Mouse (Mus musculus) ZHBTc4 (cell line): Measurements from ENCODE around the gene Pcx.
A peak's percentile ranks its signal among the peaks of the same experiment; 100 is the strongest.

Experiments used
- DNase-seq: peaks from one replicate; pipeline ENCODE4 v3.0.0-alpha.2; 2011; ENCODE audit warnings: low read depth, low spot score

Gene Pcx

DNA sequence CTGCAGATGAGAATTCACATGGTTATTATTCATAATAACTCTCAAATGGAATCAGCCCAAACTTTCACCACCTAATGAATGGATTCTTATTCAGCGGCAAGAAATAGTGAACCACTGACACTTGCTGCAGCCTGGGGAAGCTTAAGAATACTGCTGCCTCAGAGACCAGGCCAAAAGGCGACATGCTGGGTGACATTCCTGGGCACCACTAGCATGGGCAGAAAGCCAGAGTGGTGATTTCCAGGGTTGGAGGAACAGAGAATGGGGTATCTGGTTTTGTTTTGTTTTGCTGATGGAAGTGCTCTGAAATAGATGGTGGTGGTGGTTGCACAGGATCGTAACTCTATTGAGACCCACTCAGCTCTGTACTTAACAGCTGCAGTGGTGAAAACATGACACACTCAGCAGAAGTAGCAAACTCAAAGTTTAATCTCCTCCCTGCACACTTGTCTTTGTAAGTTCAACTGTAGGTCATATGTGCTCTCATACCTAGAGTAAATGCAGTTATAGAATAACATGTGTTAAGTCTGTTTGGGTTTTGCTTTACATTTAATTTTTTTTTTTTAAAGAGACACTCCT lies 38.1 kb downstream of the Pcx start:
- no peak for DNase-seq

DNA sequence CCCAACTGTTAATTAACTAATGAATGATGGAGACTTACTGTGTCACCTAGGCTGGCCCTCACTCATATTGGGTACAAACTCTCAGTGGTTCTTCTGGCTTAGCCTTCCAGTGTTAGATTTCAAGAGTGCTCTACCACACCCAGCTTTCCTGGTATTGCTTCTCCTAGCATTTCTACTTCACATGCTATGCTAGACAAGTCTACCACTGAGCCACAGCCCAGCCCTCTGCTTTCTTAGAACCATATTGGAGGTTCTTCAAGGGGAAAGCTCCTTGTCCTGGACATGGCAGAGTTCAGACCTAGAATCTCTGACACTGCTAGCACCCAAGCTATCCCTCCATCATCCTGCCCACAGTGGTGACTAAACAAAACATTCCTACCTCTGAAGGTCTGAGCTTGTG lies 44.0 kb downstream of the Pcx start:
- DNase-seq, result no peak

DNA sequence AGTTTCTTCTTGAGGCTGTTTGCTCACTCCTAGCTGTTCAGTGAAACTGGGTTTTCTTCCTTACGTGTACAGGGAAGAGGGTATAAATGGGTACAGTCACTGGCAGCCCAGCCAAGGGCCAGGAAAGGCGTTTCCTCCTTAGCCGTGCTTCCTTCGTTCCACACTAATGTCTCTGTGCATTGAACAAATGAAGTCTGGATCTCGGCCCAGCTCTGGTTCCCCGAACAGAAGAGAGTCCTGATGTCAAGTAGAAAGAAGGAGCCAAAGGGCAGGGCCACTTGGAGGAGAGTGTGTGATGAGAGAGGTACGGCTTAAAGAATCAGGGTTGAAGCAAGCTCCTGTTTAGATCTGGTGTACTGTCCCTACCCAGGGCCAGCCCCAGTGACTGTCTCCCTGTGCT lies 44.8 kb downstream of the Pcx start:
- DNase-seq, result no peak

DNA sequence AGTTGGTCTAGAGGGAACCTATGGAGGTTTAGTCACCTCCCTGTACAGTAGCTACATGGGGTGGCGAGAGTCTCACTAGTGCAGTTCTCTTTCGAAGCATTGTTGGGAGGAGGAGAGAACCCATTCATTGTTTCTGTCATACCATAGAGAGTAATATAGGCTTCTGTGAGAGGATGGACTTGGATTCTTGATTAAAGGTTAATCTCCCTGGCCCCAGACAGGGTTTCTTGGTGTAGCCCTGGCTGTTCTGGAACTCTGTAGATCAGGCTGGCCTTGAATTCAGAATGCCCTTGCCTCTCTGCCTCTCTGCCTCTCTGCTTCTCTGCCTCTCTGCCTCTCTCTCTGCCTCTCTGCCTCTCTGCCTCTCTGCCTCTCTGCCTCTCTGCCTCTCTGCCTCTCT lies 46.5 kb downstream of the Pcx start:
- DNase-seq, result no peak

DNA sequence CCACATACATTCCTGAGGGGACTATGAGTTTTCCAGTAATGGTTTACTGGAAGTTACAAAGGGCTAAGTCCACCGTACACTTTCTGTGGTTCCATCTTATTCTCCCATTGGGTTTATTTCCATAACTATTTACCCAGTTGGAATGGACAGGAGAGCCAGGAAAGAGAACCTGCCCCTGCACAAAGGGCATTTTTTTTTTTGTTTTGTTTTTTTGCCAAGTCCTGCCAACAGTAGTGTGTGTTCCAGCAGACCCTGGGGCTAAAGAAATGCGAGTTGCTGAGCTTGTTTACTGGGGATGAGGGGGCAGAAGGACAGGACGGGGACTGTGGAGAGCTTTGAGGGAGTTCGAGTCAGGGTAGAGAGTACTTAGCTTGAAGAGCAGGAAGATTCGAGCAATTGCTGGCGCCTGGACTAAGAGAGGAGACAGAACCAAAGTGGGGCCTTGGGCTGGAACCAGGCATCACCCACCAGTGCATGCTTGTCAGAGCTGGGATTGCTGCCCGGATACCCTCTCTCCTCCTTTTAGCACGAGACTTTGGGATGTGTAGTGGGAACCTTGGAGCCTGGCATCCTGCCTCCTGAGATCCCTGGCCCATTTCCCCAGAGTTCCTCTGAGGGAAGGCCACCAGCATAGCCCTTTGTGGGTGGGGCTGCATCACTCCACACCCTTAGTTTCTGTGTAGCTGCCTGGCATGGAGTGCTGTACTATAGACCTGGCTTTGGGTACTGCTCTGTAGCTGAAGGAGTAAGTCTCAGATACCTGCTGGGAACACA lies 47.7 kb downstream of the Pcx start:
- DNase-seq, result no peak

DNA sequence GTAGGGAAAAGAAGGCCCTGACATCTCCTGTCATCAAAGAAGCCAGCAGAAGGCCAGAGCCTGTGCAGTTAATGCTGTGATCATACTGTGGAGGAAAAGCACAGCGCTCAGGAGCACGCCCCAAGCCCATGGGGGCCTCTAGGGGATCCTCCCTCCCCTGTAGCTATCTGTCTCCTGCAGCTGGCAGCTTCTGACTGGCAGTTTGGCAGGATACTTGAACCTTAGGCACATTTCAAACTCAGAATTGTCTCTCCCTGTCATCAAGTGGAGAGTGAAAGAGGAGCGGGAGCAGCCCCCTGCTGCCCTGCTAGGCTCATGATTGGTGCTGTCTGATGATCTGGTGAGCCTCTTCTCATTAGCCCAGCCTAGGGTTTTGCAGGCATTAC lies 48.3 kb downstream of the Pcx start:
- DNase-seq, result no peak

DNA sequence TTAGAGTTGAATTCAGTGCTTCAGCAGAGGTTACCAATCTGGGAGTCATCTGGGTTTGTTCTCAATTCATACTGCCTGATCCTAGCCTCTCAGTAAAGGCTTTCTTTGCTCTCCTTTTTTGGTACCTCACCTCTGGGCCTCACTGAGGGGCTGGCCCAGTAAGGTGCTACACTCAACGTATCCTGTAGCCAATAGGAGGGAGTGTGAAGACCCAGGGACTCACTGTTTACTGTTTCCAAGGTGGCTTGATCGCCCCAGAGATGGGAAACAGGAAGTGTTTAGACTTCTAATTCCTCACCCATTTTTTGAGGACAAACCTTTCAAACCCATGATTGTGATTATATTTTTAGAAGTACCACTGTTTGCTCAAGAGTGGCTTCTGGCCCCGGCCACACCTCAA lies 48.7 kb downstream of the Pcx start:
- DNase-seq, result no peak

DNA sequence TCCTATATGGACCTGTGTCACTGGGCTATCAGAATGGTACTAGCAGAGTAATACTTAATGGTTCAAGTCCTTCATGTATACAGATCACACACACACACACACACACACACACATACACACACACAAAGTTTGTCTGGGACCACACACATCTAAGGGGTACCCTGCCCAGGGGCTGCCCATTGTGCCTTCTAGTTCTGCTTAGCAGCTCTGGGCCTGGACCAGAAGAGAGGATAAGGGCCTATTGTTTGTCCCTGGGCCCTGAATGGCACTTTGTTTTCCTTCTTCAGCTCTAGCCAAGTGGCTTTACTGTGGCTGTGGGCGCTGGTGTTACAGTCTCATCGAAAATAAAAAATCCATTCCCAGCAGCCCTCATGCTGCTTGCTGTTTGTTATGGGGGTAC lies 49.3 kb downstream of the Pcx start:
- no peak for DNase-seq

DNA sequence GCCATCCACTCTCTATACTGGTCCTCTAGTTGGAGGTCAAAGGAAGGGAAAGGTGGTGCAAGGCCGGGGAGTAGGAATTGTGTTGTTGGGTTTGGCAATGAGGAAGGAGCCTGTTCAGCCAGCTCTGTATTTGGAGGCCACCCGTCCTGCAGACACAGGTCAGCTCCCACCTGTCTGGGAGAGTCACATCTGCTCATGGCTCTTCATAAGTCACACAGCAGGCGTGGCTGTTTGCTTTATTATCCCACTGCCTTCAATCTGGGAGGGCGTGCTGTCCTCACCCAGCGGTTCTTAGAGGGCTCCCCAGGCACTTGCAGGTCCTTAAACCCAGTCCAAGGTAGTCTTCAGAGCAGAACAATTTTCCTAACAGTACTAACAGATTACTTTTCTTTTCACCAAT lies 49.9 kb downstream of the Pcx start:
- no peak for DNase-seq

DNA sequence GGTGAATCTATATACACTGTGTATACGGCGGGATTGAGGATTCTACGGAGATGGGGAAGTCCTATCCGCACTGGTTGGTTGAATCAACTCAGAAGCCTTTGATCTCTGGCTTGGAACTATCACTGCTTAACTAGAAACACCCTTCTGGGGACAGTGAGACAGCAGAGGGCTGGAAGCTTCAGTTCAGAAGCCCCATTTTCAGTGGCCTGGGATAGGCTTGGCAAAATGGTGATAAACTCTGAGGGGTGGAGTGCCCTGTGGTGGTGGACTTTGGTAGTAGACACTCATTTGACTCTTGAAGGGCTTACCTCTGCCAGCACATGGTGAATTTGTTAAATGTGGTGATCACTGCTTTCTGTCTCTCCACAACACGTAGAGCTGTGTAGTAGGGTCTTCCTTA lies 55.4 kb downstream of the Pcx start:
- no peak for DNase-seq

DNA sequence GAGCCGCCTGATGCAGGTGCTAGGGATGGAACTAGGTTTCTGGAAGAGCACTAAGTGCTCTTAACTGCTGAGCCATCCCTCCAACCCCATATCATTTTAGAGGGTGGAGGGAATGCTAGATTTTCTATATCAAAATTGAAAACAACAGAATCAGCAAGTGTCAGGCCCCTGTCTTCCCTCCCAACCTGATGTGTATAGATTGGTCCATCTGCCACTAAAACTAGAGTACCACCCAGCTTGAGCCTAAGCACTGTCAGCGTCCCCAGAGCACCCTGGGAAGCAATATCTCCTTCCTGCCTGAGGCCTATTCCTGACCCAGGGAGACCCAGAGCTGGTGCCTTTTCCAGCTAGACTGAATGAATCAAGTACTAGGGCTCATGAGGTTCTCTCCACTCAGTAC lies 56.6 kb downstream of the Pcx start:
- DNase-seq, result no peak

DNA sequence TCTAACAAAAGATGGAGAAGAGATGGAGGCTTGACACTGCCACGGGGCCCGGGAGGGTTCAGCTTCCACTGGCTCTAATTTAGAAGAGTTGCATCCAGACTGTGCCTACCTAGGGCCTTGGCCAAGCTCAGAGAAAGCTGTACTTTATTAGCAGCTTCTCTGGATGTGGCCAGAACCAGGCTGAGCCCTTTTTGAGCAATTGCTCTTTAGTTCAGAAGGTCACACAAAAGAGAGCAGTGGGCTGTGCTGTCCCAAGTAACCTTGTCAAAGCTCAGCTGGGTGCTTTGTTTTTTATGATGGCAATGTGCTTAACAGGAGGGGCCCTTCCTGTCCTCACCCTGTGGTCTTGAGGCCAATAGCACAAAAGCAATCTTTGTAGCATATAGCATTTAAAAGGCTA lies 57.4 kb downstream of the Pcx start:
- DNase-seq, result peak; percentile 22

DNA sequence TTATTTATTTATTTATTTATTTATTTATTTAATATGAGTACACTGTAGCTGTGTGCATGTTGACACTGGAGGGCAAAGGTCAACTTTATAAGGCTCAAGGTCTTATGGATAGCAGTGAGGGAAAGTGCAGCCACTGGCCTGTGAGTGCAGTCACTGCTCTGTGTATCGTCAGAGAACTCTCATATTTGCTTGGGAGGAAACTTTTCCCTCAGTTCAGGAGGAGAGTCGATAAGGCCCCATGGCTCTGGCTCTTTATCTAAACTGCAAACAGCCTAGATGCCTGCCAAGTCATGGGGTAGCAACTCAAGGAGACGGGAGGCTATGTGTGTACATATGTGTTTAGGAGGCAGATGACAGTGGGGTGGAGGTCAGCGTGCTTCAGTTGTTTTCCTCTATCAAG lies 58.6 kb downstream of the Pcx start:
- DNase-seq, result no peak

DNA sequence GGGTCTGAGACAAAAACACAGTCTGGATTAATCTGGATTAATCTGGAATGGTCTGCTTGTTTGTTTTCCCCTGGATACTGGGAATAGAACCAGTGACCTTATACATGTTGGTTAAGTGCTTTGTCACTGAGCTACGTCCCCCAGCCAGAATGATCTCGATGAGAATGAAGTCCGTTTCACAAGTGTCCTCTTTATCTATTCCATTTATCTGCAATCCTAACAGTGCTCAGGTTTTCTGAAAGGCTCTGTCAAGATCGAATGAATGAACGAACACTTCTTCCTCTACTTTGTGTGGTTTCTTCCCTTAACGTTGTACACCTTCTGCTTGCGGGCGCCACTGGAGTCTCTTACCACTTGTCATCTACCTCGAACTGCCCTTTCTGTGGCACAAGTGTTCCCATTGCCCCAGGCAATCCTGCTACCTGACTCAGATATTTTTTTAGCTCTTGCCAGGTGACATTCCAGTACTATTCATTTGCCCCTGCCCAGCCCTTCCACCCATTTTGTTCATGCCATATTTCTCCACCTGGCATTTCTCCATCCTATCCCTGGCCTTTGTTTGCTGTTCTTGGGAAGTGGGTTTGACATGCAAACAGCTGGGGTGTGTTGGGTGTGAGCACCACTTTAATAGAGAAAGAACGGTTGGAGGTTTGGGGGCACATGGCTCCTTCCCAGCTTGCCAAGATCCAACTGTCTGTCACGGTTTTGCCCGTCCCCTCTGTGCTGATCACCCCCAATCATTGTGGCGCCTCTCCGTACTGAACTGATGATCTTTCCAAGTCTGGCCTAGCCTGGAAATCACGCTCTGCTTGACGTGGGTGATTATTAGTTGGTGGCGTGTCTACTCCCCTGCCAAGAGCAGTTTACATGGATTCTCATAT lies 59.3 kb downstream of the Pcx start:
- peak; percentile 39 for DNase-seq

DNA sequence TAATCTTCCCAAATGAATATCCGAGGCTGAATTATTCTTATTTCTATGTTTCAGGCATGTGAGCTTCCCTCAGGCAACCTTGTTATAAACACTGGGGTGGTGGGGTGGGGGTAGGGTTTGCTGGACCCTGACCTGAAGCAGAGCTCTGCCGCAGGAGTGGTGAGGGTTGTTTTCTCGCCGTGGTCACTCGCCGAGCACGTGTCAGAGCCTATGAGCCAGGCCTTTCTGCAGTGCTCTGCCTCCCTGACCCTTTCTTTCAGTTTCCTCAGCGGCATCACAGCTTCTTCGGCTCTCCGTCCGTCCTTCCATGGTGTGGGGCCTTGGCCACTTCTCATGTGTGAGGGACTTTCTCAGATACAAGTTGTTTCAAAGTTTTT lies 60.0 kb downstream of the Pcx start:
- no peak for DNase-seq

DNA sequence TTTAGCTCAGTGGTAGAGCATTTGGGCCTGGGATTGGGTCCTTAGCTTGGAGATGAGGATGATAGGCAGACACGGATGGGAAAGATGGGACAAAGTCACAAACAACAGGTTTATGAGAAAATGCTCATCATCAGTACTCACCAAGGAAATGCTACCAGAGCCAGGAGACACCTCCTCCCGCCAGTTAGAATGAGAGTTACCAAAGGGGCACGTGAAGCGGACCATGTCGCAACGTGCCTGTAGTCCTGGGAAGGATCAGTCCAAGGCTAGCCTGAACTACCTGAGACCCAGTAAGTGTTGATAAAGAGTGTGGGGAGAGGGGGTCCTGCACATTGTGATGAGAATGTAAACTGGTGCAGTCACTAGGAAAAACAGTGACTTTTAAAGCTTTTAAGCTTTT lies 60.5 kb downstream of the Pcx start:
- DNase-seq, result no peak

DNA sequence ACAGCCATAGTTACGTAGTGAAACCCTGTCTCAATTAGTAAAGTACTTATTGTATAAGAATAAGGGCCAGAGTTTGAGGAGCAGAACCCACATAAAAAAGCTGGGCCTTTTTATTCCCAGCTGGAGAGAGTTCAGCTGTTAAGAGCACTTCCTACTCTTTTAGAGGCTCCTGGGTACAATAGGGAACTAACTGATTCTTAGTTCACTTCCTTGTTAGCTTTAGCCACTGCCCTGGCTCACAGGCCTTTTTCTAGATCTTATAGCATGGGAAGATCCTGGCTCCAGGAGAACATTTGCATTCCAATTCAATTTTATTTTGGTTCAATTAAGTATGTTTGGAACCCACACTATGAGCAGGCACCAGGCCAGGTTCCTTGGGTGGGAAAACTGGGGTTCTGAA lies 61.4 kb downstream of the Pcx start:
- DNase-seq, result no peak

DNA sequence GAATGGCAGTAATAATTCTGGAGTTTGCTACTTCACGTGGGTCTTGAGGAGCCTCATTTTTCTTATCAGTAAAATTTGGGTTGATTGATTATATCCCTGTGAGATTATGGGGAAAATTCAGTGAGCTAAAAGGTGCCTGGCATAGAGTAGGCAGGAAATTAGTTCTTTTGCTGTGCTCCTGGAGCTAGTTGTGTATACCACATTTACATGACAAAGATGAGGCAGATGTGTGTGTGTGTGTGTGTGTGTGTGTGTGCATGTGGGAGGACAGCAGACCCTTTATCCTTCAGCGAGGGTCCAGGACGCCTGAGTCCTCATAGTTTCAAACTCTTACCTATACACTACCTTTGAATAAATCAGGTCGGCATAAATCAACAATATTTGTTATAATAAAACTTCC lies 61.8 kb downstream of the Pcx start:
- DNase-seq, result no peak

DNA sequence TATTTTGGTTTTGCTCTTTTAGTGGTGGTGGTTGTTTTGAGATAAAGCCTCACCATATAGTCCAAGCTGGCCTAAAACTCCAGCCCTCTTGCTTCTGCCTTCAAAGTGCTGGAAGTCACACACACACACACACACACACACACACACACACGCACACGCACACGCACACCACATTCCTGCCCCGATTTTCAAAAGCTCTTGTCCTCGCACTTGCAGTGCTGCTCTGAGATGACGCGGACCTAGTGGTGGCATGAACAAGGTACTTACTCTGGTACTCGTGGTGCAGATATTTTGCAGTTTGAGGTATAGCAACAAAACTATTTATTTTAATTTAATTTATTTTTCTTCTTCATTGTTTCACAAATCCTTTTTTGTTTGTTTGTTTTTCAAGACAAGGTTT lies 62.2 kb downstream of the Pcx start:
- DNase-seq, result no peak

DNA sequence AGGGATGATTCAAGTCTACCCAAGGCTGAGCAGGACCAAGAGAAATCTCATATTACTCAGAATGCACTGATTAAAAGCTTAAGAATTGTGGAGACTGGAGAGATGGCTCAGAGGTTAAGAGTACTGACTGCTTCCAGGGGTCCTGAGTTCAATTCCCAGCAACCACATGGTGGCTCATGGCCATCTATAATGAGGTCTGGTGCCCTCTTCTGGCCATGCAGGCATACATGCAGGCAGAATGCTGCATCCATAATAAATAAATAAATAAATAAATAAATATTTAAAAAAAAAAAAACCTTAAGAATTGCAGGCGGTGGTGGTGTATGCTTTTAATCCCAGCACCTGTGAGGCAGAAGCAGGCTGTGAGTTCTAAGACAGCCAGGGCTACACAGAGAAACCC lies 63.0 kb downstream of the Pcx start:
- DNase-seq, result no peak

DNA sequence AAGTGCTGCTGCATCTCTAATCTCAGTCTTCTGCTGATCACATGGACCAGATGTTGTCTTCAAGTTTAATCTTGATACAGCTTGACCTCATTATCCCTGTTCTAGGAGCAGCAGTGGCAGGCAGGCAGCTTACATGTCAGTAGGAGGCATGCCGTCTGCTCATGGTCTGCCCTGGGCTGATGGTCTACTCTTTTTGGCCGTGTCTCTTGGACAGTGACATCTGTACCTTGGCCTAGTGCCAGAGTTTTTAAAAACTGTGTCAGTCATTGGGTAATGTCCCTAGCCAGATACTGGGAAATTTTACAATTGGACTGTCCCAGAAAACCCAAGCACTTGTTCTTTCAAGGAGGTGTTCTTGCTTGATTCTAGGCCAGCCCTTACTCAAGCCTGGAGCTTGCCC lies 68.5 kb downstream of the Pcx start:
- DNase-seq, result no peak

DNA sequence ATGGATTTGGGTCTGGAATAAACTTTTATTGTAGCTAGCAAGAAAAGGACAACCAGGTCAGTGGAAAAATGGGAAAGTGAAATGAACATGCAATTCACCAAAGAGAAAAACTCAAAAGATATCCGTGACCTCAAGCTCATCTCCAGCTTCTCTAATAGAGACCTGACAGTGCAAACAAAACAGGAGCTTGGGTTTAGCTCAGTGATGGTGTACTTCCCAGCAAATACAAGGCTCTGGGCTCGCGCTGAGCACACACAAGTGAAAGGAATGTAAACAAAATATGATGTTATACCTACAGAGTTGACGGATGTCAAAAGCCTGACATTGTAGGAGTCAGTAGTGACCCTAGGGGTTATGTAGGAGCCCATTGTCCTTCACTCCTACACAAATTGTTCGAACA lies 69.0 kb downstream of the Pcx start:
- DNase-seq, result no peak

DNA sequence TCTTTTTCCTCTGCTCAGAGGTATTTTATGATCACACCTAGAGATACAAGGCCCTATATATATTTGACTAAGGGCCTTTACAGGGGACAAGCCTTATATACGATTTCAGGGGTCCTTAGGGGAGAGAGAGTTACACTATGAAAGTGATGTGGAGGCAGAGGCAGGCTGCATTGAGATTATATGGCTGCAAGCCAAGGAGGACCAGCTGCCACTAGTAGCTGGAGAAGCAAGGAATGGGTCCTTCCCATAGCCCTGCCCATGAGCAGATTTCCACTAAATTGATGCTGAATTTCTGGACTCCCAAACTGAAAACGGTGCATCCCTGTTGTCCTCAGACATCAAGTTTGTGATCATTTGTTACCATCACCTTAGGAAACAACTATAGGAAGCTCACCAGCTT lies 73.6 kb downstream of the Pcx start:
- DNase-seq, result no peak
